Mouse (Mus musculus): ENCODE data around the gene Ankrd55. TPM values are rescaled to one million over a fixed set of nuclear protein-coding genes. Genes with fewer than 3 reads are reported as not detected.

Gene Ankrd55
- polyA plus RNA-seq, 1 experiment from 2014 or later: 0.11 TPM

GRCm38 (mm10) chr13:112354109-112354867, 66.0 kb downstream of the Ankrd55 start:
- WGBS: 42% methylated on average over 6 of the region's 6 CpGs
- ATAC-seq (replicated peaks; ENCODE audit: low FRiP score): no peak
- H3K4me2 ChIP-seq: no peak overlapping the region

GRCm38 (mm10) chr13:112354958-112355357, 66.7 kb downstream of the Ankrd55 start:
- WGBS: 50% methylated on average over 10 of the region's 10 CpGs
- Histone ChIP-seq H3K36me3 (ENCODE audit: control insufficient read depth, insufficient read depth, low read length) (no peaks in the 10 kb centered on the region), H3K27me3 (replicated peaks; ENCODE audit: control insufficient read depth, insufficient read depth, low read length) (no peaks in the 10 kb centered on the region), H3K4me1 (replicated peaks; ENCODE audit: control insufficient read depth, insufficient read depth, low read length) (no peaks in the 10 kb centered on the region; the same call in 1 of the 2 replicates), H3K27ac (ENCODE audit: low read depth, low read length) (no peak overlapping the region), H3K4me3 (ENCODE audit: low read depth, low read length) (no peak overlapping the region), H3K9ac (ENCODE audit: low read depth, low read length) (no peak overlapping the region), H3K4me2 (no peak overlapping the region), H3K9me3 (ENCODE audit: control insufficient read depth, low read length) (no peaks in the 10 kb centered on the region)
- DNase-seq (ENCODE audit: low spot score): no peak
- ATAC-seq (replicated peaks; ENCODE audit: low FRiP score): no peak

More at GRCm38 (mm10) chr13:112354109-112354867, 66.0 kb downstream of the Ankrd55 start:
- Histone ChIP-seq H3K4me3 (ENCODE audit: low read depth, low read length) (no peak overlapping the region), H3K27me3 (replicated peaks; ENCODE audit: control insufficient read depth, insufficient read depth, low read length) (no peaks in the 10 kb centered on the region), H3K9me3 (ENCODE audit: control insufficient read depth, low read length) (no peaks in the 10 kb centered on the region), H3K4me1 (replicated peaks; ENCODE audit: control insufficient read depth, insufficient read depth, low read length) (no peaks in the 10 kb centered on the region; the same call in 1 of the 2 replicates), H3K9ac (ENCODE audit: low read depth, low read length) (no peak overlapping the region), H3K27ac (ENCODE audit: low read depth, low read length) (no peak overlapping the region), H3K36me3 (ENCODE audit: control insufficient read depth, insufficient read depth, low read length) (no peaks in the 10 kb centered on the region)
- no peak for DNase-seq (ENCODE audit: low spot score)

DNA sequence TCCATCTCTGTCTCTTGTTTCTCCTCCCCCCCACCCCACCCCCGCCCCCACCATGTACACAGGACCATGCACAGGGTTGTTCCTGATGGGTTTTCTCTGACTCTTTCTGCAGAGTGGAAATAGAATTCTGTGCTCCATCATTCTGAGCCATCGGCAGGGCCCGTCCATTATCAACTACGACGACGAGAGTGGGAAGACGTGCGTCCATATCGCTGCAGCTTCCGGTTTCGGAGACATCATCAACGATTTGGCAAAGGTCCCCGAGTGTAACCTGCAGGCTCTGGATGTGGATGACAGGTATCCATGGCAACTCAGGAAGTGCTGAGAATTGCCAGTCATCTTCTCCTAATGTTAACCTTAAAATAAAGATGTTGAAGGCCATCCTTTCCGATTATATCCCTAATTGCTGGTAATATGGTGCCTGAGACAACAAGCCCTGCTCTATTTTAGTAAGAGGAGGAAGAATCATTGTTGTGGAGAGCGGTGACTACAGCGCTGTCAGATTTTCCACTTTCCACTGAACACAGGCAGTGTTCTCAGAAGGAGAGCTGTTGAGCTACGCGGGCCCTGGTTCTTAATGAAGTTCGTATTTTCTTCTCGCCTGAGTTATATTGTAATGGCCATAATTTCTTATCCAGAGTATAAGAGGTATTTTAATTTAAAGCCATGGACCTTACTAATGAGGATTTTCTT, 67.7 kb downstream of the Ankrd55 start:
- H3K9me3 ChIP-seq (ENCODE audit: control insufficient read depth, low read length): no peaks in the 10 kb centered on the region

DNA sequence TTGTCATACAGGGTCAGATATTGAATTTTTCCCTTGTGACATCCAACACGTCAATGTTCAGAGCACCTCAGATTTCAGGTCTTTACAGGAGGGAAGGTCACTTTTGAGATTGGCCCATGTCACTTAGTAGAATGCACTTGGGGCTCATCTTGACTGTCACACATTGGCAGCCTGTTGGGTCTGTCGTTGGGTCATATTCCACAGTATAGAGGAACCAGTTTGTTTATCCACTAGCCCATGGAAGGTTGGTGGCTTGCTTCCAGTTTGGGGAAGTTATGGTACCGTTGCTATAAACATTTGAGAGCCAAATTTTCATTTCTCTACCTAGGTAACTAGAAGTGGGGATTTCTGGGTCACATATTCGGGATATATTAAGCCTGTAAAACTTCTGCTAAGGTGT, 73.3 kb downstream of the Ankrd55 start:
- H3K36me3 ChIP-seq (ENCODE audit: control insufficient read depth, insufficient read depth, low read length): no peaks in the 10 kb centered on the region
- no peak for DNase-seq (ENCODE audit: low spot score)
- H3K9ac ChIP-seq (ENCODE audit: low read depth, low read length): no peak overlapping the region
- H3K4me2 ChIP-seq: no peak overlapping the region
- no peak for ATAC-seq (replicated peaks; ENCODE audit: low FRiP score)
- WGBS: 82% methylated on average over 4 of the region's 4 CpGs
- no peaks in the 10 kb centered on the region for H3K4me1 ChIP-seq (replicated peaks; ENCODE audit: control insufficient read depth, insufficient read depth, low read length)
- no peak overlapping the region for H3K4me3 ChIP-seq (ENCODE audit: low read depth, low read length)
- no peaks in the 10 kb centered on the region for H3K9me3 ChIP-seq (ENCODE audit: control insufficient read depth, low read length)
- H3K27me3 ChIP-seq (replicated peaks; ENCODE audit: control insufficient read depth, insufficient read depth, low read length): no peaks in the 10 kb centered on the region
- H3K27ac ChIP-seq (ENCODE audit: low read depth, low read length): no peak overlapping the region

More for the DNA sequence above, 67.7 kb downstream of the Ankrd55 start:
- Histone ChIP-seq H3K9ac (ENCODE audit: low read depth, low read length) (no peak overlapping the region), H3K4me3 (ENCODE audit: low read depth, low read length) (no peak overlapping the region), H3K27me3 (replicated peaks; ENCODE audit: control insufficient read depth, insufficient read depth, low read length) (no peaks in the 10 kb centered on the region), H3K4me1 (replicated peaks; ENCODE audit: control insufficient read depth, insufficient read depth, low read length) (no peaks in the 10 kb centered on the region; the same call in 1 of the 2 replicates), H3K27ac (ENCODE audit: low read depth, low read length) (no peak overlapping the region), H3K36me3 (ENCODE audit: control insufficient read depth, insufficient read depth, low read length) (no peaks in the 10 kb centered on the region), H3K4me2 (no peak overlapping the region)
- ATAC-seq (replicated peaks; ENCODE audit: low FRiP score): no peak
- 83% methylated on average over 20 of the region's 20 CpGs for WGBS
- DNase-seq (ENCODE audit: low spot score): no peak

DNA sequence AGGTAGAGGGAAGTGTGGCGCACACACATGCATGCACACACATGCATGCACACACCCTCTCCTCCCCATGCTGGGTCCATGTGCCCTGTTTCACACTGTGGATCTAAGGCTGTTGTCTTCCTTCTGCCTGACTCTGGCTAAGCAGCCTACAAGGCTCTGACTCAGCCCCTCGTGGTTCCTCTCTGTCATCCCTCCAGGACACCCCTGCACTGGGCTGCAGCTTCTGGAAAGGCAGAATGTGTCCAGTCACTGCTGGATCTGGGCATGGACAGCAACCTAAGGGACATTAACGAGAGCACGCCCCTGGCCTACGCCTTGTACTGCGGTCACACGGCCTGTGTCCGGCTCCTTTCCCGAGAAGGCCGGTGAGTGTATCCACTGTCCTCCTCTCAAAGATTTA, 75.0 kb downstream of the Ankrd55 start:
- no peak for ATAC-seq (replicated peaks; ENCODE audit: low FRiP score)
- Histone ChIP-seq H3K27ac (ENCODE audit: low read depth, low read length) (no peak overlapping the region), H3K9me3 (ENCODE audit: control insufficient read depth, low read length) (no peaks in the 10 kb centered on the region)

DNA sequence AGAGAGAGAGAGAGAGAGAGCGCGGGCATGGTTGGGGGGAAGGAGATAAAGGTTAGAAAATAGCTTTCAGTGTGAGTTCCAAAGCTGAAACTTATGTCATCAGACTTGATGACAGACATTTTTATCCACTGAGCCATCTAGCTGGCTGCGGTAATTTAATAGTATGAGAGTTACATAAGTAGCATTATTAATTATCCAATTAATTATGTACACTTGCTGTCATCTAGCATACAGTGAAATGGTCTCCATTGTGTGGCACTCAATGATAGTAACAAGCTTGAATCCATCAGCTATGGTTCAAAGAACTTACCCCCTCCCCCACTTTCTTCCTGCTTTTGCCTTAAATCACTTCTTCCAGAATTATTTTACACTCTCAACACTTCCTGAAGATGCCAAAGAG, 75.5 kb downstream of the Ankrd55 start:
- no peak for ATAC-seq (replicated peaks; ENCODE audit: low FRiP score)
- H3K9ac ChIP-seq (ENCODE audit: low read depth, low read length): no peak overlapping the region
- H3K27me3 ChIP-seq (replicated peaks; ENCODE audit: control insufficient read depth, insufficient read depth, low read length): no peaks in the 10 kb centered on the region
- no peaks in the 10 kb centered on the region for H3K9me3 ChIP-seq (ENCODE audit: control insufficient read depth, low read length)
- H3K4me2 ChIP-seq: no peak overlapping the region
- DNase-seq (ENCODE audit: low spot score): no peak
- no peaks in the 10 kb centered on the region for H3K4me1 ChIP-seq (replicated peaks; ENCODE audit: control insufficient read depth, insufficient read depth, low read length)
- H3K27ac ChIP-seq (ENCODE audit: low read depth, low read length): no peak overlapping the region
- no peaks in the 10 kb centered on the region for H3K36me3 ChIP-seq (ENCODE audit: control insufficient read depth, insufficient read depth, low read length)
- H3K4me3 ChIP-seq (ENCODE audit: low read depth, low read length): no peak overlapping the region
- 92% methylated on average over 3 of the region's 3 CpGs for WGBS

More for the DNA sequence above, 75.0 kb downstream of the Ankrd55 start:
- H3K27me3 ChIP-seq (replicated peaks; ENCODE audit: control insufficient read depth, insufficient read depth, low read length): no peaks in the 10 kb centered on the region
- H3K4me2 ChIP-seq: no peak overlapping the region
- no peak for DNase-seq (ENCODE audit: low spot score)
- H3K9ac ChIP-seq (ENCODE audit: low read depth, low read length): no peak overlapping the region
- no peaks in the 10 kb centered on the region for H3K4me1 ChIP-seq (replicated peaks; ENCODE audit: control insufficient read depth, insufficient read depth, low read length)
- no peak overlapping the region for H3K4me3 ChIP-seq (ENCODE audit: low read depth, low read length)
- H3K36me3 ChIP-seq (ENCODE audit: control insufficient read depth, insufficient read depth, low read length): no peaks in the 10 kb centered on the region
- WGBS: 89% methylated on average over 10 of the region's 10 CpGs

DNA sequence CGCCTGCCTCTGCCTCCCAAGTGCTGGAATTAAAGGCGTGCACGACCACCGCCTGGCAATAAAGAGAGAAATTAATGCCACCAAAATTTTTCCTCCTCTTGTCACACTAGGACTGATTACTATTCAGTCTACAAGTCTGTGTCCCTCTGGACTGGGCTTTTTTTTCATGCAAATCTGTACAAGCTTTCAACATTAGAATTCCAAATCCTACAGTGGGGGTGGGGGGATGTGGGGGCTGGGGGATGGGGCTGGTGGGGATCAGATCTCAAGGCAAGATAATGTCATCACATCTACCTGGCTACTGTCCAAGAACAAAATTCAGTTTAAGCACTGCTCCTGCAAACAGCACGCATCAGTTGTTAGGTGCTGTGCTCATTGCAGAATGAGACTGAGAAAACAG, 76.4 kb downstream of the Ankrd55 start:
- Histone ChIP-seq H3K4me1 (replicated peaks; ENCODE audit: control insufficient read depth, insufficient read depth, low read length) (no peaks in the 10 kb centered on the region), H3K27ac (ENCODE audit: low read depth, low read length) (no peak overlapping the region), H3K9me3 (ENCODE audit: control insufficient read depth, low read length) (no peaks in the 10 kb centered on the region), H3K27me3 (replicated peaks; ENCODE audit: control insufficient read depth, insufficient read depth, low read length) (no peaks in the 10 kb centered on the region), H3K9ac (ENCODE audit: low read depth, low read length) (no peak overlapping the region), H3K36me3 (ENCODE audit: control insufficient read depth, insufficient read depth, low read length) (no peaks in the 10 kb centered on the region), H3K4me2 (no peak overlapping the region), H3K4me3 (ENCODE audit: low read depth, low read length) (no peak overlapping the region)
- ATAC-seq (replicated peaks; ENCODE audit: low FRiP score) (no peak), DNase-seq (ENCODE audit: low spot score) (no peak)
- whole genome bisulfite sequencing: 94% methylated on average over 5 of the region's 5 CpGs

- Histone ChIP-seq H3K4me3 (ENCODE audit: low read depth, low read length) (no peak overlapping the region), H3K9me3 (ENCODE audit: control insufficient read depth, low read length) (no peaks in the 10 kb centered on the region), H3K27me3 (replicated peaks; ENCODE audit: control insufficient read depth, insufficient read depth, low read length) (no peaks in the 10 kb centered on the region), H3K4me1 (replicated peaks; ENCODE audit: control insufficient read depth, insufficient read depth, low read length) (no peaks in the 10 kb centered on the region), H3K9ac (ENCODE audit: low read depth, low read length) (no peak overlapping the region), H3K36me3 (ENCODE audit: control insufficient read depth, insufficient read depth, low read length) (no peaks in the 10 kb centered on the region), H3K4me2 (no peak overlapping the region), H3K27ac (ENCODE audit: low read depth, low read length) (no peak overlapping the region)
- ATAC-seq (replicated peaks; ENCODE audit: low FRiP score) (no peak), DNase-seq (ENCODE audit: low spot score) (no peak)
- WGBS: 79% methylated on average over 5 of the region's 5 CpGs
Measured at GRCm38 (mm10) chr13:112365303-112365702, 77.1 kb downstream of the Ankrd55 start.

DNA sequence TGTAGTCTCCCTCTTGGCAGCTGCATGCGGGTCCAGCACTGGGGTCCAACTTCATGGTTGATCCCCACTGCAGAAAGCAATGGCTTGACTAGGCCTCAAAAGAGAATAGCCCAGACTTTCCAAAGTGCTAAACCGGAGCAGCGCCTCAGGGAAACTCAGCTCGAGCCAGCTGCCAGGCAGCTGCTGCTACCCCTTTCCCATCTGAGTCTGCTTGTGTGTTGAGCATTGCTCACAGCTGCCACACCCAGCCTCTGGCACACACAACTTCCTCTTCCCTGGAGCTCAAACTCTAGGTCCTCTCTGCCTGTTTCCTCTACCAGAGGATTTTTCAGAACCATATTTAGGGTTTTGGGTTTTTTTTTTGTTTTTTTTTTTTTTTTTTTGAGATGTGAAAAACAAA, 77.5 kb downstream of the Ankrd55 start:
- no peak overlapping the region for H3K9ac ChIP-seq (ENCODE audit: low read depth, low read length)
- H3K4me3 ChIP-seq (ENCODE audit: low read depth, low read length): no peak overlapping the region
- no peaks in the 10 kb centered on the region for H3K4me1 ChIP-seq (replicated peaks; ENCODE audit: control insufficient read depth, insufficient read depth, low read length)
- DNase-seq (ENCODE audit: low spot score) (no peak), ATAC-seq (replicated peaks; ENCODE audit: low FRiP score) (no peak)
- H3K27ac ChIP-seq (ENCODE audit: low read depth, low read length): no peak overlapping the region
- WGBS: 65% methylated on average over 4 of the region's 4 CpGs
- no peaks in the 10 kb centered on the region for H3K36me3 ChIP-seq (ENCODE audit: control insufficient read depth, insufficient read depth, low read length)
- H3K4me2 ChIP-seq: no peak overlapping the region
- no peaks in the 10 kb centered on the region for H3K27me3 ChIP-seq (replicated peaks; ENCODE audit: control insufficient read depth, insufficient read depth, low read length)
- H3K9me3 ChIP-seq (ENCODE audit: control insufficient read depth, low read length): no peaks in the 10 kb centered on the region

Data from liver, embryonic 11.5 days (tissue).